Mouse (Mus musculus) small intestine, adult 2 months (tissue): ENCODE measurements at regions not wholly inside any gene's neighbourhood (a gene's known extent, or its start where the extent isn't known, plus 50 kb on each side); places are given as distances from the start of the nearest gene placed in this dataset.

Source experiments
- CTCF ChIP-seq: fragments of 200-500 bp; IDR thresholded peaks from 2 replicates; pipeline ENCODE4 v1.5.1; 2012; ENCODE audit warnings: low read depth, mild to moderate bottlenecking, control low read depth, inconsistent platforms, low read length, moderate library complexity, mixed read lengths; ENCODE audit not compliant: insufficient replicate concordance, insufficient read length; ENCODE audit errors: extremely low read depth
- POLR2A ChIP-seq: fragments of 200-500 bp; IDR thresholded peaks from 2 replicates; pipeline ENCODE4 v1.6.1; 2012; ENCODE audit warnings: low read depth, mild to moderate bottlenecking, control low read depth, inconsistent platforms, low read length, moderate library complexity

- TF ChIP-seq POLR2A (no peak), CTCF (no peak)
Measured at GRCm38 (mm10) chr13:53903626-53904025, 151.9 kb downstream of the Drd1 start.
